Mouse (Mus musculus) forebrain, embryonic 10.5 days (tissue): ENCODE results near the gene Zbtb8b. TPM values are rescaled to one million over a fixed set of nuclear protein-coding genes. Genes with fewer than 3 reads are reported as not detected.

Source experiments
- DNase-seq: peaks from one replicate; pipeline ENCODE4 v3.0.0-alpha.2; 2017; ENCODE audit warnings: low spot score; ENCODE audit errors: extremely low spot score
- H3K27ac ChIP-seq: fragments of 300-500 bp; sonication (generic); 2 replicates; pipeline ENCODE4 v1.5.1; 2016; ENCODE audit warnings: mild to moderate bottlenecking
- H3K27me3 ChIP-seq: fragments of 300-500 bp; sonication (generic); 2 replicates; pipeline ENCODE4 v1.6.1; 2016; ENCODE audit warnings: mild to moderate bottlenecking; ENCODE audit not compliant: poor library complexity, severe bottlenecking
- H3K36me3 ChIP-seq: fragments of 300-500 bp; sonication (generic); replicated peaks from 2 replicates; pipeline ENCODE4 v1.6.1; 2016; ENCODE audit warnings: mild to moderate bottlenecking, moderate library complexity
- H3K4me1 ChIP-seq: fragments of 300-500 bp; sonication (generic); 2 replicates; pipeline ENCODE4 v1.6.1; 2016
- H3K4me3 ChIP-seq: fragments of 300-500 bp; sonication (generic); 2 replicates; pipeline ENCODE4 v1.5.1; 2016; ENCODE audit warnings: mild to moderate bottlenecking, moderate library complexity
- H3K9me3 ChIP-seq: fragments of 300-500 bp; sonication (generic); 2 replicates; pipeline ENCODE4 v1.6.1; 2016; ENCODE audit warnings: mild to moderate bottlenecking, moderate library complexity
- WGBS: fragments of 180-500 bp; shearing (Covaris S2); methylation state at CpG from one replicate; pipeline ENCODE4 v1.1.7; 2016; 5-methylcytosine and 5-hydroxymethylcytosine counted together
- polyA plus RNA-seq: library from polyadenylated mRNA; unstranded; fragments of >200 nt; fragmentation: Nextera tagmentation; extraction: Ambion mirVana; gene quantifications from 2 replicates; pipeline ENCODE4 v1.2.1, GENCODE M21; 2016

The Zbtb8b gene
- polyA plus RNA-seq, 1 experiment from 2014 or later: 1.4 TPM

- WGBS: 87% methylated on average over 4 of the region's 4 CpGs
- Histone ChIP-seq H3K4me1 (no peaks in the 10 kb centered on the region), H3K9me3 (no peaks in the 10 kb centered on the region), H3K27ac (no peak overlapping the region), H3K4me3 (no peak overlapping the region), H3K36me3 (no peaks in the 10 kb centered on the region), H3K27me3 (no peaks in the 10 kb centered on the region)
- no peak for DNase-seq
Observed at GRCm38 (mm10) chr4:129399813-129400212, 40.8 kb downstream of the Zbtb8b start.

- no peaks in the 10 kb centered on the region for H3K9me3 ChIP-seq
- WGBS: 91% methylated on average over 3 of the region's 3 CpGs
- H3K36me3 ChIP-seq: no peaks in the 10 kb centered on the region
- DNase-seq: no peak
- no peaks in the 10 kb centered on the region for H3K27me3 ChIP-seq
- no peak overlapping the region for H3K27ac ChIP-seq
- no peak overlapping the region for H3K4me3 ChIP-seq
- peaks cover 12% of the 10 kb centered on the region for H3K4me1 ChIP-seq
Observed at GRCm38 (mm10) chr4:129396960-129397359, 43.7 kb downstream of the Zbtb8b start.

GRCm38 (mm10) chr4:129394089-129394870, 46.4 kb downstream of the Zbtb8b start:
- Histone ChIP-seq H3K36me3 (no peaks in the 10 kb centered on the region), H3K27ac (no peak overlapping the region), H3K4me3 (no peak overlapping the region), H3K27me3 (no peaks in the 10 kb centered on the region), H3K9me3 (no peaks in the 10 kb centered on the region), H3K4me1 (peaks cover 12% of the 10 kb centered on the region)
- no peak for DNase-seq
- 52% methylated on average over 12 of the region's 12 CpGs for WGBS

GRCm38 (mm10) chr4:129390936-129391557, 49.6 kb downstream of the Zbtb8b start:
- Histone ChIP-seq H3K27me3 (no peaks in the 10 kb centered on the region), H3K4me3 (no peak overlapping the region), H3K9me3 (no peaks in the 10 kb centered on the region), H3K27ac (no peak overlapping the region), H3K36me3 (no peaks in the 10 kb centered on the region), H3K4me1 (peaks cover 21% of the 10 kb centered on the region)
- 93% methylated on average over 7 of the region's 7 CpGs for WGBS
- no peak for DNase-seq

- H3K36me3 ChIP-seq: no peaks in the 10 kb centered on the region
- no peak overlapping the region for H3K27ac ChIP-seq
- H3K4me3 ChIP-seq: no peak overlapping the region
- DNase-seq: no peak
- WGBS: 91% methylated on average over 14 of the region's 14 CpGs
- H3K9me3 ChIP-seq: no peaks in the 10 kb centered on the region
- peaks cover 21% of the 10 kb centered on the region for H3K4me1 ChIP-seq
- no peaks in the 10 kb centered on the region for H3K27me3 ChIP-seq
Observed at GRCm38 (mm10) chr4:129390216-129390743, 50.4 kb downstream of the Zbtb8b start.

GRCm38 (mm10) chr4:129388404-129388803, 52.2 kb downstream of the Zbtb8b start:
- Histone ChIP-seq H3K9me3 (no peaks in the 10 kb centered on the region), H3K4me1 (peaks cover 12% of the 10 kb centered on the region), H3K27ac (no peak overlapping the region), H3K36me3 (no peaks in the 10 kb centered on the region), H3K27me3 (no peaks in the 10 kb centered on the region), H3K4me3 (no peak overlapping the region)
- WGBS: 76% methylated on average over 5 of the region's 5 CpGs
- no peak for DNase-seq

GRCm38 (mm10) chr4:129386989-129387388, 53.7 kb downstream of the Zbtb8b start:
- Histone ChIP-seq H3K4me1 (peaks cover 9% of the 10 kb centered on the region), H3K27me3 (no peaks in the 10 kb centered on the region), H3K4me3 (no peak overlapping the region), H3K36me3 (no peaks in the 10 kb centered on the region), H3K27ac (no peak overlapping the region), H3K9me3 (no peaks in the 10 kb centered on the region; the same call in 1 of the 2 replicates)
- WGBS: 88% methylated on average over 2 of the region's 2 CpGs
- no peak for DNase-seq

- Histone ChIP-seq H3K4me3 (no peak overlapping the region), H3K27ac (no peak overlapping the region), H3K27me3 (no peaks in the 10 kb centered on the region), H3K36me3 (no peaks in the 10 kb centered on the region), H3K4me1 (peaks cover 9% of the 10 kb centered on the region), H3K9me3 (no peaks in the 10 kb centered on the region; the same call in 1 of the 2 replicates)
- DNase-seq: no peak
- 88% methylated on average over 8 of the region's 8 CpGs for WGBS
Observed at GRCm38 (mm10) chr4:129386269-129386946, 54.2 kb downstream of the Zbtb8b start.

- H3K36me3 ChIP-seq: no peaks in the 10 kb centered on the region
- H3K4me3 ChIP-seq: no peak overlapping the region
- no peak overlapping the region for H3K27ac ChIP-seq
- H3K4me1 ChIP-seq: peaks cover 9% of the 10 kb centered on the region
- H3K9me3 ChIP-seq: no peaks in the 10 kb centered on the region; the same call in 1 of the 2 replicates
- DNase-seq: no peak
- WGBS: 92% methylated on average over 11 of the region's 11 CpGs
- H3K27me3 ChIP-seq: no peaks in the 10 kb centered on the region
Observed at GRCm38 (mm10) chr4:129385685-129386084, 55.0 kb downstream of the Zbtb8b start.

GRCm38 (mm10) chr4:129384440-129384839, 56.2 kb downstream of the Zbtb8b start:
- Histone ChIP-seq H3K9me3 (no peaks in the 10 kb centered on the region; the same call in 1 of the 2 replicates), H3K27me3 (peaks cover 7% of the 10 kb centered on the region), H3K27ac (no peak overlapping the region), H3K4me3 (no peak overlapping the region), H3K36me3 (no peaks in the 10 kb centered on the region), H3K4me1 (peaks cover 9% of the 10 kb centered on the region)
- 42% methylated on average over 6 of the region's 6 CpGs for WGBS
- DNase-seq: no peak

- no peaks in the 10 kb centered on the region for H3K36me3 ChIP-seq
- WGBS: 96% methylated on average over 3 of the region's 3 CpGs
- H3K27ac ChIP-seq: no peak overlapping the region
- no peak overlapping the region for H3K4me3 ChIP-seq
- no peak for DNase-seq
- H3K4me1 ChIP-seq: peaks cover 6% of the 10 kb centered on the region
- H3K9me3 ChIP-seq: no peaks in the 10 kb centered on the region; the same call in 1 of the 2 replicates
- peaks cover 15% of the 10 kb centered on the region for H3K27me3 ChIP-seq
Observed at GRCm38 (mm10) chr4:129383586-129383985, 57.1 kb downstream of the Zbtb8b start.

- DNase-seq: no peak
- no peaks in the 10 kb centered on the region; the same call in 1 of the 2 replicates for H3K9me3 ChIP-seq
- H3K36me3 ChIP-seq: no peaks in the 10 kb centered on the region
- WGBS: 96% methylated on average over 2 of the region's 2 CpGs
- peaks cover 7% of the 10 kb centered on the region for H3K4me1 ChIP-seq
- H3K27ac ChIP-seq: no peak overlapping the region
- H3K27me3 ChIP-seq: peaks cover 26% of the 10 kb centered on the region
- H3K4me3 ChIP-seq: no peak overlapping the region
Observed at GRCm38 (mm10) chr4:129382488-129382887, 58.2 kb downstream of the Zbtb8b start.
